Mouse (Mus musculus): ENCODE data around the gene Olfr351.

Gene Olfr351

GRCm38 (mm10) chr2:36862560-36862959, at the start of gene Olfr351:
Olfr351 (minus strand) TSS chr2:36862660.
- DNase-seq: no peak

- DNase-seq: no peak
Measured at GRCm38 (mm10) chr2:36905380-36905779, 42.9 kb upstream of the Olfr351 start, which contains the start of gene Olfr354. Olfr354 (plus strand) TSS chr2:36905680.

- DNase-seq: no peak
Measured at GRCm38 (mm10) chr2:36897114-36897513, 34.7 kb upstream of the Olfr351 start.

- no peak for DNase-seq
Measured at GRCm38 (mm10) chr2:36892836-36893235, 30.4 kb upstream of the Olfr351 start, which contains the start of gene Olfr353. Olfr353 (minus strand) TSS chr2:36892936.

GRCm38 (mm10) chr2:36868160-36868559, 5.7 kb upstream of the Olfr351 start, which contains the start of gene Olfr352:
Olfr352 (plus strand) TSS chr2:36868460.
- DNase-seq: no peak

- DNase-seq: no peak
Measured at GRCm38 (mm10) chr2:36846010-36846409, 16.4 kb downstream of the Olfr351 start, which contains the start of gene Olfr350. Olfr350 (plus strand) TSS chr2:36846310.

- no peak for DNase-seq
Measured at GRCm38 (mm10) chr2:36816932-36817331, 45.5 kb downstream of the Olfr351 start, which contains the start of gene Olfr3. Olfr3 (minus strand) TSS chr2:36817032.

All from lung, postnatal 14 days (tissue).